Mouse (Mus musculus): Measurements from ENCODE around the gene Zfp775. TPM values are rescaled to one million over a fixed set of nuclear protein-coding genes. Genes with fewer than 3 reads are reported as not detected.
A peak's percentile ranks its signal among the peaks of the same experiment; 100 is the strongest.

The Zfp775 gene
- total and polyA plus RNA-seq, 2 experiments from 2014 or later, result 10.3 to 11.5 TPM

DNA sequence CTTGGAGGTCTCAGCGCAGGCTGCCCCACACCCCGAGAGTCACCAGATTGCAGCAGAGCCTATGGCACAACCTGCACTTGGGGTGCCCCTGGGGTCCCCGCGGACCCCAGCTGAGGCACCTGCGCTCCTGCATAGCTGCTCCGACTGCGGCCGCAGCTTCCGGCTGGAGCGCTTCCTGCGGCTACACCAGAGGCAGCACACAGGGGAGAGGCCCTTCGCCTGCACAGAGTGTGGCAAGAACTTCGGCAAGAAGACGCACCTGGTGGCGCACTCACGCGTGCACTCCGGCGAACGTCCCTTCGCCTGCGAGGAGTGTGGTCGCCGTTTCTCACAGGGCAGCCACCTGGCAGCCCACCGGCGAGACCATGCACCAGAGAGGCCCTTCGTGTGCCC is 4.6 kb upstream of the Zfp775 start:
- H3K4me2 ChIP-seq (ENCODE audit: low read depth), result no peak overlapping the region
- H3K4me3 ChIP-seq (ENCODE audit: low read depth, low read length), result no peak overlapping the region
- ATAC-seq (no peak), DNase-seq (no peak)
- 0 out of 2 replicates have a peak, but pooled peaks cover 3% of the 10 kb centered on the region for H3K4me1 ChIP-seq (ENCODE audit: insufficient read depth)
- H3K36me3 ChIP-seq (ENCODE audit: insufficient read depth), result peaks cover 30% of the 10 kb centered on the region
- H3K27me3 ChIP-seq (ENCODE audit: insufficient read depth, low read length), result no peaks in the 10 kb centered on the region
- peaks cover 12% of the 10 kb centered on the region; the same call in 1 of the 2 replicates for H3K9me3 ChIP-seq (ENCODE audit: low read length)
- no peak overlapping the region for H3K27ac ChIP-seq (ENCODE audit: low read depth, low read length)
- no peak overlapping the region for H3K9ac ChIP-seq
- WGBS, result 96% methylated on average over 27 of the region's 27 CpGs
- TF ChIP-seq CTCF (IDR thresholded peaks at IDR 0.05; ENCODE audit: low read depth), result no peak

GRCm38 (mm10) chr6:48600594-48600993 is 1.3 kb upstream of the Zfp775 start:
- Histone ChIP-seq H3K4me1 (ENCODE audit: insufficient read depth) (peaks cover 9% of the 10 kb centered on the region; the same call in 1 of the 2 replicates), H3K27ac (ENCODE audit: low read depth, low read length) (no peak overlapping the region), H3K27me3 (ENCODE audit: insufficient read depth, low read length) (no peaks in the 10 kb centered on the region), H3K36me3 (ENCODE audit: insufficient read depth) (peaks cover 30% of the 10 kb centered on the region), H3K9ac (no peak overlapping the region), H3K4me2 (ENCODE audit: low read depth) (no peak overlapping the region), H3K4me3 (ENCODE audit: low read depth, low read length) (no peak overlapping the region), H3K9me3 (ENCODE audit: low read length) (peaks cover 12% of the 10 kb centered on the region; the same call in 1 of the 2 replicates)
- no peak for DNase-seq
- no peak for TF ChIP-seq CTCF (IDR thresholded peaks at IDR 0.05; ENCODE audit: low read depth)
- no peak for ATAC-seq
- 91% methylated on average over 1 of the region's 1 CpGs for WGBS

- TF ChIP-seq CTCF (IDR thresholded peaks at IDR 0.05; ENCODE audit: low read depth), result no peak
- H3K4me3 ChIP-seq (ENCODE audit: low read depth, low read length), result peak overlapping the region; percentile 70
- ATAC-seq, result peak; percentile 76
- 1% methylated on average over 27 of the region's 28 CpGs for WGBS
- H3K4me1 ChIP-seq (ENCODE audit: insufficient read depth), result peaks cover 9% of the 10 kb centered on the region; the same call in 1 of the 2 replicates
- 0 out of 2 replicates have a peak, but pooled peaks cover 6% of the 10 kb centered on the region for H3K9me3 ChIP-seq (ENCODE audit: low read length)
- peak overlapping the region; percentile 94 for H3K9ac ChIP-seq
- DNase-seq, result peak; percentile 75
- H3K27me3 ChIP-seq (ENCODE audit: insufficient read depth, low read length), result no peaks in the 10 kb centered on the region
- H3K36me3 ChIP-seq (ENCODE audit: insufficient read depth), result peaks cover 18% of the 10 kb centered on the region
- peak overlapping the region; percentile 91 for H3K27ac ChIP-seq (ENCODE audit: low read depth, low read length)
- peak overlapping the region; percentile 97 for H3K4me2 ChIP-seq (ENCODE audit: low read depth)
Measured at GRCm38 (mm10) chr6:48602080-48602741, 348 bp downstream of the Zfp775 start.

- Histone ChIP-seq H3K9me3 (ENCODE audit: low read length) (no peaks in the 10 kb centered on the region), H3K27me3 (ENCODE audit: insufficient read depth, low read length) (no peaks in the 10 kb centered on the region), H3K4me1 (ENCODE audit: insufficient read depth) (0 out of 2 replicates have a peak, but pooled peaks cover 2% of the 10 kb centered on the region), H3K4me2 (ENCODE audit: low read depth) (no peak overlapping the region), H3K27ac (ENCODE audit: low read depth, low read length) (no peak overlapping the region), H3K36me3 (ENCODE audit: insufficient read depth) (peaks cover 3% of the 10 kb centered on the region; the same call in 1 of the 2 replicates), H3K9ac (no peak overlapping the region), H3K4me3 (ENCODE audit: low read depth, low read length) (no peak overlapping the region)
- TF ChIP-seq CTCF (IDR thresholded peaks at IDR 0.05; ENCODE audit: low read depth), result no peak
- WGBS, result 57% methylated on average over 2 of the region's 2 CpGs
- ATAC-seq (no peak), DNase-seq (no peak)
Measured at GRCm38 (mm10) chr6:48608124-48608523, 6.3 kb downstream of the Zfp775 start.

GRCm38 (mm10) chr6:48609512-48609911 is 7.6 kb downstream of the Zfp775 start:
- ATAC-seq, result no peak

DNA sequence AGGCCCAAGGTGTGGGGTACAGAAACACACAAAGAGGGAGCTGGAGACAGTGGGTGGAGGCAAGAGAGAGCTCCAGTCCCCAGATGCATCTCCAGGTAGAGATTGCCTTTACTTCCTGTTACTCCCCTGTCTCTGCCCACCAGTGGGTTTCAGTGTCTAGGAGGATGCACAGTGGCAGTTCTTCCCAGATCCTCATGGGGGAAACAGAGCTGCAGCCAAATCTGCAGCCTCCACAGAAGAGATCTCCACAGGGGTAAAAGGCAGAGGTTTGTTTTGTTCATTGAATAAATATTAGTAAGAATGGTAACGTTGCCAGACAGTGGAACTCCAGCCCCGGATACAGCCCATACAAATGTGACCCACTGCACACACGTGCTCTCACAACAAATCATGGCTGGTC is 8.8 kb downstream of the Zfp775 start:
- H3K27me3 ChIP-seq (ENCODE audit: insufficient read depth, low read length), result no peaks in the 10 kb centered on the region
- no peaks in the 10 kb centered on the region for H3K4me1 ChIP-seq (ENCODE audit: insufficient read depth)
- no peak overlapping the region for H3K4me2 ChIP-seq (ENCODE audit: low read depth)
- ATAC-seq (0 out of 2 replicates have a peak, but pooled peaks have one; percentile 32), DNase-seq (no peak)
- no peaks in the 10 kb centered on the region for H3K9me3 ChIP-seq (ENCODE audit: low read length)
- peak; percentile 13; the same call in 1 of the 2 replicates for TF ChIP-seq CTCF (IDR thresholded peaks at IDR 0.05; ENCODE audit: low read depth)
- H3K9ac ChIP-seq, result no peak overlapping the region
- WGBS, result 85% methylated on average over 3 of the region's 3 CpGs
- no peak overlapping the region for H3K27ac ChIP-seq (ENCODE audit: low read depth, low read length)
- H3K36me3 ChIP-seq (ENCODE audit: insufficient read depth), result peaks cover 11% of the 10 kb centered on the region
- no peak overlapping the region for H3K4me3 ChIP-seq (ENCODE audit: low read depth, low read length)

More at GRCm38 (mm10) chr6:48609512-48609911, 7.6 kb downstream of the Zfp775 start:
- Histone ChIP-seq H3K4me3 (ENCODE audit: low read depth, low read length) (no peak overlapping the region), H3K36me3 (ENCODE audit: insufficient read depth) (peaks cover 11% of the 10 kb centered on the region), H3K4me2 (ENCODE audit: low read depth) (no peak overlapping the region), H3K27me3 (ENCODE audit: insufficient read depth, low read length) (no peaks in the 10 kb centered on the region), H3K27ac (ENCODE audit: low read depth, low read length) (no peak overlapping the region), H3K9me3 (ENCODE audit: low read length) (no peaks in the 10 kb centered on the region), H3K4me1 (ENCODE audit: insufficient read depth) (no peaks in the 10 kb centered on the region), H3K9ac (no peak overlapping the region)
- DNase-seq, result no peak
- TF ChIP-seq CTCF (IDR thresholded peaks at IDR 0.05; ENCODE audit: low read depth), result no peak
- 73% methylated on average over 7 of the region's 7 CpGs for WGBS

- no peak for TF ChIP-seq CTCF (IDR thresholded peaks at IDR 0.05; ENCODE audit: low read depth)
- Histone ChIP-seq H3K4me3 (ENCODE audit: low read depth, low read length) (no peak overlapping the region), H3K27ac (ENCODE audit: low read depth, low read length) (no peak overlapping the region), H3K9ac (no peak overlapping the region), H3K4me1 (ENCODE audit: insufficient read depth) (no peaks in the 10 kb centered on the region), H3K9me3 (ENCODE audit: low read length) (no peaks in the 10 kb centered on the region), H3K4me2 (ENCODE audit: low read depth) (no peak overlapping the region), H3K27me3 (ENCODE audit: insufficient read depth, low read length) (no peaks in the 10 kb centered on the region), H3K36me3 (ENCODE audit: insufficient read depth) (peaks cover 22% of the 10 kb centered on the region)
- 86% methylated on average over 4 of the region's 4 CpGs for WGBS
- DNase-seq (no peak), ATAC-seq (no peak)
Measured at GRCm38 (mm10) chr6:48613464-48613863, 11.6 kb downstream of the Zfp775 start.
